Mouse (Mus musculus) E14TG2a.4 (cell line): ENCODE measurements around the gene Taf11.

Experiments used
- CTCF ChIP-seq: conservative IDR thresholded peaks from 2 replicates; pipeline ENCODE4 v1.5.1; 2014; ENCODE audit warnings: low read length
- NANOG ChIP-seq: IDR thresholded peaks from 2 replicates; pipeline ENCODE4 v1.6.1; 2014; ENCODE audit warnings: borderline replicate concordance, low read length, mixed read lengths

GRCm38 (mm10) chr17:27866737-27867136 lies 42.9 kb downstream of the Taf11 start:
- TF ChIP-seq NANOG (no peak), CTCF (no peak)
